Mouse (Mus musculus) liver, embryonic 14.5 days (tissue): Measurements from ENCODE around the gene Lin7a. TPM values are rescaled to one million over a fixed set of nuclear protein-coding genes. Genes with fewer than 3 reads are reported as not detected.

Source experiments
- ATAC-seq: fragments of 200-750 bp; cut with Nextera tagmentation; 2 replicates; pipeline ENCODE4 v1.8.0; 2017; ENCODE audit warnings: moderate number of reproducible peaks, mild to moderate bottlenecking, moderate library complexity; ENCODE audit not compliant: insufficient read depth
- DNase-seq, 3 experiments: peaks; one replicate each; pipeline ENCODE4 v3.0.0-alpha.2; 2012 to 2013; ENCODE audit warnings: low read depth in 3 of 3, low spot score in 3 of 3
- H3K27ac ChIP-seq: fragments of 300-500 bp; sonication (generic); 2 replicates; pipeline ENCODE4 v1.5.1; 2014; ENCODE audit warnings: moderate library complexity, mild to moderate bottlenecking, control low read depth, inconsistent platforms
- H3K27me3 ChIP-seq: fragments of 300-500 bp; sonication (generic); 2 replicates; pipeline ENCODE4 v1.6.1; 2014; ENCODE audit warnings: mild to moderate bottlenecking, low read length, moderate library complexity; ENCODE audit not compliant: control insufficient read depth, insufficient read depth
- H3K36me3 ChIP-seq: fragments of 300-500 bp; sonication (generic); replicated peaks from 2 replicates; pipeline ENCODE4 v1.6.1; 2014; ENCODE audit warnings: low read depth; ENCODE audit not compliant: control insufficient read depth, insufficient read depth
- H3K4me1 ChIP-seq, 2 experiments: fragments of 200-500 bp in 1 of 2; fragments of 300-500 bp in 1 of 2; sonication (generic) in 1 of 2; replicated peaks; 2 replicates each; pipeline ENCODE4 v1.6.1; 2012 to 2014; ENCODE audit warnings: antibody characterized with exemption in 1 of 2, inconsistent platforms in 1 of 2, low read length in 1 of 2; ENCODE audit not compliant: control insufficient read depth in 2 of 2, insufficient read depth in 2 of 2
- H3K4me2 ChIP-seq: fragments of 300-500 bp; sonication (generic); 2 replicates; pipeline ENCODE4 v1.6.1; 2014; ENCODE audit warnings: low read depth, mild to moderate bottlenecking, control low read depth, moderate library complexity
- H3K4me3 ChIP-seq, 2 experiments: fragments of 200-500 bp in 1 of 2; fragments of 300-500 bp in 1 of 2; sonication (generic) in 1 of 2; 2 replicates each; pipeline ENCODE4 v1.5.1; 2012 to 2014; ENCODE audit warnings: low read depth in 2 of 2, low read length in 2 of 2, mild to moderate bottlenecking in 2 of 2, control low read depth in 1 of 2, inconsistent platforms in 1 of 2, moderate library complexity in 1 of 2; ENCODE audit not compliant: insufficient read depth in 1 of 2
- H3K9ac ChIP-seq: fragments of 300-500 bp; sonication (generic); replicated peaks from 2 replicates; pipeline ENCODE4 v1.6.1; 2014; ENCODE audit warnings: mild to moderate bottlenecking, control low read depth, moderate library complexity
- H3K9me3 ChIP-seq: fragments of 300-500 bp; sonication (generic); 2 replicates; pipeline ENCODE4 v1.6.1; 2016; ENCODE audit warnings: low read length, mixed read lengths; ENCODE audit not compliant: control insufficient read depth
- CTCF ChIP-seq: IDR thresholded peaks from 2 replicates; pipeline ENCODE4 v1.5.1; 2016; ENCODE audit warnings: antibody characterized with exemption, low read depth, control low read depth
- EP300 ChIP-seq: IDR thresholded peaks from 2 replicates; pipeline ENCODE4 v1.6.1; 2016; ENCODE audit warnings: antibody characterized with exemption, low read depth
- WGBS: fragments of 180-500 bp; shearing (Covaris S2); extraction: QIAGEN DNeasy Blood & Tissue Kit; methylation state at CpG from one replicate; pipeline ENCODE4 v1.1.7; 2014; ENCODE audit not compliant: insufficient replicate concordance; 5-methylcytosine and 5-hydroxymethylcytosine counted together
- polyA plus RNA-seq, 2 experiments: library from polyadenylated mRNA; depleted of rRNA in 1 of 2; stranded (reverse) in 1 of 2; unstranded in 1 of 2; fragments of >200 nt; fragmentation: Nextera tagmentation in 1 of 2; extraction: Ambion mirVana in 1 of 2; gene quantifications; 2 replicates each; pipeline versions ENCODE4 v1.2.1 to v1.2.3; 2012 to 2014

The Lin7a gene
- polyA plus RNA-seq, 2 experiments, result 0.39 to 0.88 TPM

GRCm38 (mm10) chr10:107347842-107348241 lies 76.4 kb downstream of the Lin7a start:
- Histone ChIP-seq H3K27ac (no peak overlapping the region), H3K36me3 (no peaks in the 10 kb centered on the region), H3K27me3 (no peaks in the 10 kb centered on the region), H3K9me3 (no peaks in the 10 kb centered on the region), H3K9ac (no peak overlapping the region), H3K4me3 (no peak overlapping the region), H3K4me2 (no peak overlapping the region), H3K4me1 (no peaks in the 10 kb centered on the region)
- TF ChIP-seq CTCF, result no peak
- no peak for TF ChIP-seq EP300
- ATAC-seq, result no peak
- DNase-seq, result no peak
- WGBS, result 59% methylated on average over 3 of the region's 3 CpGs

- no peak overlapping the region for H3K27ac ChIP-seq
- no peak overlapping the region for H3K4me3 ChIP-seq
- no peaks in the 10 kb centered on the region for H3K27me3 ChIP-seq
- 51% methylated on average over 6 of the region's 6 CpGs for WGBS
- no peaks in the 10 kb centered on the region for H3K4me1 ChIP-seq
- DNase-seq (no peak), ATAC-seq (no peak)
- no peaks in the 10 kb centered on the region for H3K9me3 ChIP-seq
- no peak overlapping the region for H3K9ac ChIP-seq
- no peaks in the 10 kb centered on the region for H3K36me3 ChIP-seq
- H3K4me2 ChIP-seq, result no peak overlapping the region
- TF ChIP-seq EP300 (no peak), CTCF (no peak)
Observed at GRCm38 (mm10) chr10:107351696-107352485, 80.4 kb downstream of the Lin7a start.

- 62% methylated on average over 3 of the region's 3 CpGs for WGBS
- H3K27ac ChIP-seq, result no peak overlapping the region
- H3K4me2 ChIP-seq, result no peak overlapping the region
- DNase-seq, result no peak
- no peak overlapping the region for H3K9ac ChIP-seq
- no peaks in the 10 kb centered on the region for H3K36me3 ChIP-seq
- H3K4me3 ChIP-seq, result no peak overlapping the region
- no peaks in the 10 kb centered on the region for H3K4me1 ChIP-seq
- TF ChIP-seq EP300 (no peak), CTCF (no peak)
- ATAC-seq, result no peak
- H3K9me3 ChIP-seq, result no peaks in the 10 kb centered on the region
- H3K27me3 ChIP-seq, result no peaks in the 10 kb centered on the region
Observed at GRCm38 (mm10) chr10:107353483-107353882, 82.0 kb downstream of the Lin7a start.

- WGBS, result 55% methylated on average over 6 of the region's 6 CpGs
- no peaks in the 10 kb centered on the region for H3K27me3 ChIP-seq
- DNase-seq (no peak), ATAC-seq (no peak)
- TF ChIP-seq CTCF (no peak), EP300 (no peak)
- H3K9ac ChIP-seq, result no peak overlapping the region
- H3K4me2 ChIP-seq, result no peak overlapping the region
- no peaks in the 10 kb centered on the region for H3K9me3 ChIP-seq
- no peak overlapping the region for H3K4me3 ChIP-seq
- H3K4me1 ChIP-seq, result no peaks in the 10 kb centered on the region
- H3K36me3 ChIP-seq, result no peaks in the 10 kb centered on the region
- no peak overlapping the region for H3K27ac ChIP-seq
Observed at GRCm38 (mm10) chr10:107358443-107359040, 87.1 kb downstream of the Lin7a start.

- H3K4me2 ChIP-seq, result no peak overlapping the region
- H3K36me3 ChIP-seq, result no peaks in the 10 kb centered on the region
- no peak overlapping the region for H3K27ac ChIP-seq
- H3K4me1 ChIP-seq, result no peaks in the 10 kb centered on the region
- TF ChIP-seq EP300, result no peak
- TF ChIP-seq CTCF, result no peak
- no peak for DNase-seq
- H3K9ac ChIP-seq, result no peak overlapping the region
- no peaks in the 10 kb centered on the region for H3K27me3 ChIP-seq
- H3K4me3 ChIP-seq, result no peak overlapping the region
- no peaks in the 10 kb centered on the region for H3K9me3 ChIP-seq
- no peak for ATAC-seq
Observed at GRCm38 (mm10) chr10:107359296-107359695, 87.8 kb downstream of the Lin7a start.
